Mouse (Mus musculus) frontal cortex, adult (tissue): ENCODE data around the gene Pex5l.

ENCODE experiments used
- ATAC-seq: cut with Nextera tagmentation; 2 replicates; pipeline ENCODE4 v1.9.2; 2017; ENCODE audit warnings: mild to moderate bottlenecking, moderate library complexity, mixed read lengths; ENCODE audit not compliant: low TSS enrichment

Pex5l gene

DNA sequence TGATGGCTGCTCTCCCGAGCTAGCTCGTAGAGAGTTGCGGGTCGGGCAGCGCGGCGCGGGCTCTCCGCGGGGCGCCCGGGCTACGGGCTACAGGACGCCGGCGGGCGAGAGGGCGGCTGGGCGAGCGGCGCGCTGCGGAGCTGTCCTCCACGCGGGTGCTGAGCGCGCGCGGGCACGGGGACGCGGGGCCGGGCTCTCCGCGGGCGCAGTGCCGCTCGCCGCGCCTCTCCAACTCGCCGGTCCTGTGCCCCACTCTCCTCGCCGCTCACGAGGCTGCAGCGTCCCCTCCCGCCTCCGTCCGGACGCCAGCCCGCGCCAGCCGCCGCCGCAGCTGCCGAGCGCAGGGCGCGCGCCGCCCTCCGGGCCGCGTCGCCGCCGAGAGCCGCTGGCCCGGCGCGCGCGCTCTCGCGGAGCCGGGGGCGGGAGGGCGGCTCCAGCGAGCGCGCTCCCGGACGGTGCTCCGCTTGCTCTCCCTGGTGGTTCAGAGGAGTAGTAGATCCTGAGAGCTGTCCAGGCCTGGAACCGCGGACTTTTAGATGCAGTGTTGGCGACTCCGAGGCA is at the start of gene Pex5l:
Gene Pex5l (minus strand): TSS at position 347 of the 561 bp plus-strand sequence.
- peak; percentile 81 for ATAC-seq

DNA sequence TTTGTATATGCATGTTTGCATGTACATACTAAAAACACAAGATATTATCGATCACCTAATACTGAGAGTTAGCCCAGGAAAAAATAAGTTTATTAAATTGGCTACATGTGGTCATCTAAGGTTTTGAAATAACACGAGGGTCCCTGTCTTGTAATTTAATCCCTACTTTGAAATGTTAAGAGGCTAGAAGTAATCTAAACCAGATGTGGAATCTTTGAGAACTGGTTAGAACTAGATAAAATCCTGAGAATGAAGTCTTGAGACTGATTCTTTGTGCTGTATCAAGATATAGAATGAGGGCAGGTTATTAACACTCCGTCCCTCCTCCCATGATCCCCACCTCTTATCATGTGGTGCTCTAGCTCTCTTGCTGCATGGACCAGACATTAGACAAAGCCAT is 22.1 kb upstream of the Pex5l start:
- ATAC-seq = no peak

DNA sequence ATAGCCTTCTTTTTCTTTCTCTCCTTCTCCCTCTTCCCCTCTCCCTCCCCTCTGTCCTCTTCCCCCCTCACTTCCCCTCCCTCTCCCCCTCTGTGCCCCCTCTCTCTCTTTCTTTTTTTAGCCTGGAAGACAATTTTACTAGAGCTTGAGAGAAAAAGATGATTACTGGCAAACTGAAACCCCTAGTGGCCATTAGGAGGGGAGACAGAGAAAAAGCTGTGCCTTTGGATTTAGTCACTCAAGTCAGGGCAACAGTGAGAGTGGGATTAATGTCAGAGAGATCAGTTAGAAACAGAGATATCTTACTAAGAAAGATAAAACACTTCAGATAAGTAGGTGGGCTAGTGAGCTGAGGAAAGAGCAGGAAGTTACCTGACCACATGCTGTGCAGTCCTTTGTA is 20.8 kb upstream of the Pex5l start:
- ATAC-seq = no peak

DNA sequence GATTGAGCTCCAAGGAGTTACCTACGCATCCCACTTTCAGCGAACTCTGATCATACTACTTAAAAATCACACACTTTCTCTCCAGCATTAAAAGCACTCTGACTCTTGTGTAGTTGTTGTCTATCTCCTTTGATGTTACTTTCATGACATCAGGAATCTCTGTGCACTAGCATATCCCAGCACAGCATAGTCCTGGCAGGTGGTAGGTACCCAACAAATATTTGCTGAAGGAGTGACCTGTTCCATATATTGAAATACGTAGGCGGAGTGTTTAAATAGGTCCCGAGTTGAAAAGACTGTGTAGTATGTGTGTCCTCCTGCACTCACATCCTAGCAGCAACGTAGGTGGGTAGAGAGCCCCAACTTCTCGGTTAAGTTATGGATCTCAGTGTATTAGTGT is 545 bp upstream of the Pex5l start:
- no peak for ATAC-seq

DNA sequence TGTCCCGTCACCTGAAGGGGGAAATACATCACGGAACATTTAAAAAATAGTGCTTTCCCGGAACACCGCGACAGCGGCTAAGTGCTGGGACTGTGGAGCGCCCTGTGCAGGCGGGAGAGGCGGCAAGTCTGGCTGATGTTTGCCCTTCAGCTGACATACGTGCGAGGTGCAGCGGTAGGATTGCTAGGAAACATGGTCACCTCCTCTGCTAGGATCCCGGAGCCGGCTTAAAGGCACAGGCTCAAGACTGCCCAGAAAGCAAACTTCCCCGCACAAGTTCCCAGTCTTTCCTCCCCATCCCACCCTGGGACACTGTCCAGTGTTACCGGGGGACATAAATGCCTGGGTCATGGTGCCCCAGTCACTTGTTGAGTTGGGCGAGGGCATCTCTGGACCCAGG is 649 bp downstream of the Pex5l start:
- ATAC-seq = peak; percentile 27; the same call in 1 of the 2 replicates

DNA sequence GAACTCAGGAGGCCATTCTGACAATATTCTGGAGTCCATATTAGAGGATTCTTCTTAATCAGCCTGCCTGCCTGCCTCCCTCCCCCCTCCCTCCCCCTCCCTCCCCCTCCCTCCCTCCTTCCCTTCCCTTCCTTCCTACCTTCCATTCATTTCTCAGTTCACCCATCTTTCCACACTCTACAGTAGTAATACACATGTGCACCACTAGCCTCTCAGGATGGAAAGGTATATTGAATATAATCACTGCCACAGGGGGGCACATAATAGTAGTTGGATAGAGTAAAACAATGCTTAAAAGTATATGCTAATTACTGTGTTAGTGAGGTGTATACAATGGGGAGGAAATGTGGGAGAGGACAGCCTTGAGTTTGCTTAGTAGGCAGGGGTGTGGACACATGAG is 13.1 kb downstream of the Pex5l start:
- no peak for ATAC-seq

DNA sequence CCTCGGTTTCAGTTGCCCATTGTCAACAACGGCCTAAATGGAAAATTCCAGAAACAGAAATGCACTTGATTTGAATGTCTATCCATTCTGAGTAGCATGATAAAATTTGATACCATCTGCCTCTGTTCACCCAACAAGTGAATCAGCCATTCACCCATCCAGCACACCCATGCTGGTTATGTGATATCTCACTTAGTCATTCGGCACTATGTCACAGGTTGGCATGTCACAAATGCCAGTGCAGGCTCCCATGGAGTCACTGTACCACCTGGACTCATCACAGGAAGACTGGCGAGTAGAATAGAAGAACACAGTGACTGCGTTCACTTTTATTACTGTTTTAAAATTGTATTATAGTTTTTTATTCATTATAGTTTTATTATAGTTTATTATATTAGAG is 18.3 kb downstream of the Pex5l start:
- ATAC-seq = peak; percentile 54

DNA sequence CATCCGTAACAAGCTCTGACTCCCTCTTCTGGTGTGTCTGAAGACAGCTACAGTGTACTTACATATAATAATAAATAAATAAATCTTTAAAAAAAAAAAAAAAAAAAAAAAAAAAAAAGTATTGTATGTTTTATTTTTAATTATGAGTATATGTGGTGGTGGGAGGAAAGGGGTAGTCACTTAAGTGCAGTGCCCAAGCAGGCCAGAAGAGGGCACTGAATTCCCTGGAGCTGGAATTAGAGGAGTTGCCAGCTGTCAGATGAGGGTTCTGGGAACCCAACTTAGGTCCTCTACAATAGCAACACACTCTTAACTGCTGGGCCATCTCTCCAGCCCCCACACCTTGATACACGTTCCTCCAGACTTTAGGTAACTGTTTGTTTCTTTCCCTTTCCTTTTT is 37.3 kb downstream of the Pex5l start:
- ATAC-seq = no peak

DNA sequence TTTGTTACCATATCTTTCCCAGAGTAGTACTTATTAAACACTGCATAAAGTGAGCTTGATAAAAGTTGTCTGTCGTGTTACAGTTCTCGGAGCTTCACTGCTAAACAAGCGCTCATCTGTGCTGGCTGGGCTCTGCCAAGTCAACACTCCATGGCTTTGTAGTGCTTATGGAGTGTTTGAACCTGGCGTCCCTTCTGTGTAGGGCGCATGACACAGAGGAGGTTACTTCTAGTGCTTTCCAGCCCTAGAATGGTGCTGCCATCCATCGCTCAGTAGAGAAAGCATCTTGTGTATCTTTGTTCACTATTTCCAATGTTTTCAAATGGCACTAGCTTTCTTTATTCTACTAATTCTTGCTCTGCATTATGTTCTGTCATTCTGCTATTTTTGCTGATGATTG is 39.5 kb downstream of the Pex5l start:
- ATAC-seq = no peak

DNA sequence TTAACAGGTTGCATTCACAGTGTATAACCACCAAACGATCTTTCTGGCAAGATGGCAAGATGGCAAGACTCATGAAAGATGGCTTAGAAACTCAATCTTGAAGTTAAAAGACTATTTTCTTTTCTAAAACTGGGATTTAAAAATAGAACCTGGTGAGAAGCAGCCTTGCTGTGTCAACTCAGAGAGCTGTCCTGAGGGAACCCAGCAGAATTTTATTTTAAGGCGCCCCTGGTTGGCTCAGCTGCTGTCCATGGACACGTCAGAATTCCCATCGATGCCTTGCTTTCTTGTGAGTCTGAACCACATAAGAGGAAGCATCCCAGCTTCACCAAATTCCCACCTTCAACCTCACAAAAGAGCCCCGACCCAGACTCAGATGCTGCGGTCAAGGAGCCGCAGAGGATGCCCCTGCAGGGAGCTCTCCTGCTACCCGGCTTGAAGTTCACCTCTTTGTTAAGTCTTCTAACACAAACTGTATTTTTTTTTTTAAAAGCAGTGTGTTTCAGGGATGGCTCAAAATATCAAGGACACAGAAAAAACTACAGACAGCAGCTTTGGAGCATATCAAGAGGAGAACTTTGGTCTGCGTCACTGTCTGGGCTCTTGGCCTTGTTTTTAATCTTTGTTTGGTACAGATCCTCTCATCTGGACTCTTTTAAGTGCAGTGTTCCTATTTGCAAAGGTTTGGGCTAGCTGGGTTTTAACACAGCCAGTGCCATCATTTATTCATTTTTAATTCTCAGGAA is 44.3 kb downstream of the Pex5l start:
- ATAC-seq = peak; percentile 79

DNA sequence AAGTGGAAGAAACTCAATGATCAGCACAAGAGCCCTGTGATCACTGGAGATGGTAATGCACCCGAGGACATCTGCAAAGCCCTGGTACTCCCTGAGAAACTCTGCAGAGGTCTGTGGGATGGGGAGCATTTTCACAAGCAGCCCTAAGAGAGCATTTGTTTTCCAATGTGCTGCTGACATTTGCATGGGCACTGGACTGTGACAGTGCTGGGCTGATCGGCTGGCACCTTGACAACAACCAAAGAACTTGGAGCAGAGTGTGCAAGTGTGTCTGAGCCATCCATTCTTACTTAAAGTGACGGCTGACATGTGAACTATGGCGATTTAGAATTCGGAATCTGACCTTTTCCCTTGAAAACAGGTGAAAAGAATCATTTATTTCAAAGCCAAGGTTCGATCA is 49.4 kb downstream of the Pex5l start:
- ATAC-seq = no peak

DNA sequence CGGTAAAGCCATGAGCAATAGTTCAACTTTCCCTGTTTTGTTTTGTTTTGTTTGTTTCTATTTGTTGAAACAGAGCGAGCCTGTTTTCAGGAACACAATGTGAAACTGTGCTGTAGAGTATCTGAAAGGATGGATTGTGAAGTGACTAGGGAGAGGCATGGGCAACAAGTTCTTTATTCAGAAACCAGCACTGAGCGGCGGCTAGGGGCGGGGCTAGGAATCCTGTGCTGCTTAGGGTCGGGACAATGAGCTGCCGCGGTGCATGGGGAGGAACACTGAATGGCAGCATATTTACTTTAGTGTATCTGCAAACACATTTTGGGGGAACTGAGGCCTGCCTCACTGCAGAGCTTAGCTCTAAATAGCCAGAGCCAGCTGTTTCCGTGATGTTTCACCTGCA is 53.0 kb downstream of the Pex5l start:
- ATAC-seq = peak; percentile 45

DNA sequence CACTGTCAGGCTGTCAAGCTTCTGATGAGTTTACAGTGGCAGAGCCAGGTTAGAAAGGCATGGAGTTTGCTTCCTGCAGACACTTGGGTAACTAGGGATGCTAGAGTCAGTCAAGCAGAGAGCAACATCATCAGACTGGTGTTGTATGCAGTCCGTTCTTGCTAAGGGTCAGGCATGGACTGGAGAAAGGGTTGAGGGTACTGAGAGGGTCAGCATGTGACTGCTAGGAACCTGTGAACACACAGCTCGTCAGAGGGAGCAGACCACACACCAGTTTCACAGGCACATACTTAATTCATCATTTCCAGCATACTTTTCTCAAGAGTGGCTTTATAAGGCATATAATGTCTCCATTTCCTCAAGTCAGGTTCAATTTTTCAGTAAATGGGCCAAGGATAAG is 53.6 kb downstream of the Pex5l start:
- no peak for ATAC-seq

DNA sequence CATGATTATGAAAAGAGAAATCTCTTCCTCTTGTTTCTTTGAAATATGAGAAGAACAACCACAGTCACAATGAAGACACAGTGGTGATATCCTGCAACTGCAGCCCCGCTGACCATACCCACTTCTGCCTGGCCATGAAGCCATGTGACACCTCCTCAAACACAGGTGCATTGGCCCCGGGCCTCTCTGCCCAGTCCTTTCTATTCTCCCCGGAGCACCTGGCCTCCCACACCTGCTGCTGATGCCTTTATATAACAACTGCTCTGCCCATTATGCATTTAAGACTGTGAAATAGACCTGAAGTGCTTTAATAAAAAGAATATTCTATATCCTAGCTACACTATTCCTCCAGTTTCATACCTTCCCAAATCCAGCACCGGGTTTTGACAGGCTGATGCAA is 54.8 kb downstream of the Pex5l start:
- no peak for ATAC-seq

DNA sequence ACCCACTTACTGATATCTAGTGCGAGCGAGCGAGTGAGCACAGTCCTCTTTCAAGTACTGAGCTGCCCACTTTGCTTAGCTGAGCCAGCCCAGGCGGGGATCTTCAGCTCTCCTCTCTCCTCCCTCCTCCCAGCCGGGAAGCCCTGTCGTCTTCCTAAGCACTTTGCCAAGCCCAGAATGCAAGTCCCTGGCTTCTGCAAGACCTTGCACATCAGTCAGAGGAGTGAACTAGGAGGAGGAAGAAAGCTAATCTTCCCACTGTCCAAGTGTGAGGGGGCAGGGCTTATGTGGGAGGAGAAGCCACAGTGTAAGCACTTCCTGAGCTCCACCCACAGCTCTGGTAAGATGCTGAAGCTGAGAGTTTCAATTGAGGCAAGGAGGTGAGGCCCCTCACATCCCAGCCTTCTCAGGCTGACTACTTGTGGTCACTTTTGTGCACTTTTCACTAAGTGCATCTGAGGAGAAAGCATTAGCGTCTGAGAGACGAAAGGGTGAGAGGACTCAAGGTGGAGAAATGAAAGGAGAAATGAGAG is 60.2 kb downstream of the Pex5l start:
- ATAC-seq = peak; percentile 79

DNA sequence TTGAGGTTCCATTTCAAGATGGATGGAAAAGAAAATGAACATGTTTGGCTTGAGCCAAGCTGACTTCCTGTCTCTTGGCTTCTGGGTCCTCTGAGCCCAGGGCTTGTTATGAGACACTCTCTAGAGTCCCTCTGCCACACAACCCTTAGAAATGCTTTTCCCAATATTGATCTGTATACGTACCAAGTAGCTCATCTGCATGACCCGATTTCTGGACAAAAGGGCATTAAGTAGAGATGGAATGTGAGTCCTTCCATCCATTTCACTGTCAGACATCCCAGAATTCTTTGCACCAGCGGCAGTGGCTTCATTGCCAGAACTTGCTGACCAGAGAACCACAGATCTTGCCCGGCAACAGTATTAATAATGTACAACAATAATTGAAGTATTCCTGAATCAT is 61.3 kb downstream of the Pex5l start:
- ATAC-seq = no peak

DNA sequence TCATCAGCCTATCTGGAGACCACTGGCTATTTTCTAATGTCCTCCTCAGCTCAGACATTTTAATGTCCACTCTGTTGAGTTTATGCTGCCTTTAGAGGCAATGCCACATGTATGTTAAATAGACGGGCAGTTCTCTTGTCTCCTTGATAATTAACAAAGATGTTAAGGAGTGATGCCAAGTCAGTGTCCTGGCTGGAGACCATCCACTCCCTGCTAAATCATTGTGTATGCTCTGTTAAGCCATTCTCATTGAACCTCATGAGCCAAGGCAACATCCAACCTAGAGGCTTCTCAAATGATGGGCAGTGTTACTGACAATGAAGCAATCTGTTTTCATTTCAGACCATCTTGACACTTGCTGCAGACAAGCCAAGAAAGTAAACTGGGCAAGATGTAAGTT is 63.4 kb downstream of the Pex5l start:
- no peak for ATAC-seq

DNA sequence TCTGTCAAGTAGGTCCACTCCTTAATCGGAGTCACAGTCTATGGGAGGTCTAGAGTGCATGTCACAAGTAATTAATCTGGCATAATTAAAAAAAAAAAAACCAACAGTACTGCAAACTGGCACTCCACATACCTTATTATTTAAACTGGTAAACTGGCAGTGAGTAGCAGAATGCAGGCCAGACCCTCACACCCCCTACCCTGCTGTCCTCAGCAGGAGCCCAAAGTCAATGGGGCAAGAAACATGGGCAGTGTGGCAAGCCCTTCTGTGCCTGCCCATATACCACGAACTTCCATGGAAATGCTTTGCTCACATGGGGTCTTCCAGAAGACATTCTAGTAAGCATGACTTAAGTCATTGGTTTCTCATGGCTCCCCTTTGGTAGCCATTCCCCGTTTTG is 63.9 kb downstream of the Pex5l start:
- ATAC-seq = no peak

DNA sequence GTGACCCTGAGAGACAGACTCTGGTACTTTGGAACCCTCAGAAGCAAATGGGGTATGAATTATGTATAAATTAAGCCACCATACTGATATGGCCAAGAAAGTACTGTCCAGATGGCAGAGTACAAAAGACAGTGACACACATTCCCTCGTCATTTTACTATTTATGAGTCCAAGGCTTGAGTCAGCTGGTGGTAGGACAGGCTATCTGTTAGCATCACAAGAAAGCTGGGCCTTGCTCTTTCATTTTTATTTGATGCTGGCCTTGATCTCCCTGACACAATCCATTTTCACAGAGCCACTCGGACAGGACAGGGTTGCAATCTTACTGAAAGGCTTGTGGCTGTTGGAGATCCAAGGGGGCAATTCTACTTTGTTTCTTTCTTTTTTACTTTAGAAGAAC is 67.4 kb downstream of the Pex5l start:
- peak; percentile 36; the same call in 1 of the 2 replicates for ATAC-seq

DNA sequence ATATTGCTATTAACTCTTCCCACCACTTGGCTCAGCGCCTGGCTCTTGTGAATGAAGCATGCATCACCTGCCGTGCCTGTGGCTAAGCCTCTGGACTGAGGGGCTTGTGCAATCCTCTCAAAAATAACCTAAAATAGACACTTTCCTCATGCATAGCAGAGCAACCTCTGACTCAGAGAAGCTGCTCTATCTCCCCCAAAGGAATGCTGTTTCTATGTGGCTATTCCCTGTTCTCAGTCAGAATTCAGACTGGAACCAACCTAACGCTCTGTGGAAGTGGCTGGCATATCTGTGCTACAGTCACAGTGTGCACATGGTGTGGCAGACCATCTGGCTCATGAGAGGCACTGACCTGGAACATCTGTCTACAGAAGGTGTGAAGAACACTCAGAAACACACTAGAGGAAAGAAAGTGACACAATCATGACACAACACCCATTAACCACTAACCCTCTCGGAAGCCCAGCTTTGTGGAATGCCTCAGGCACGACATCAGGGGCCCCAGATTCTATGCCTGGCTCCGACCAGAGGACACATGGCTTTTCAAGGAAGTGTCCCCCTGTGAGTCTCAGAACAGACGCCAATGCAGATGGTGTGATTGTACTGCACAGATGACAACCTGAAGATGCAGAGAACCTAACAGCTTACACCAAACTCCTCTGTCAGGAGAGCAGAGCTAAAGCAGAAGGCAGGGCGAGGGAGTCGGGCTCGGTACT is 68.6 kb downstream of the Pex5l start:
- peak; percentile 61 for ATAC-seq

DNA sequence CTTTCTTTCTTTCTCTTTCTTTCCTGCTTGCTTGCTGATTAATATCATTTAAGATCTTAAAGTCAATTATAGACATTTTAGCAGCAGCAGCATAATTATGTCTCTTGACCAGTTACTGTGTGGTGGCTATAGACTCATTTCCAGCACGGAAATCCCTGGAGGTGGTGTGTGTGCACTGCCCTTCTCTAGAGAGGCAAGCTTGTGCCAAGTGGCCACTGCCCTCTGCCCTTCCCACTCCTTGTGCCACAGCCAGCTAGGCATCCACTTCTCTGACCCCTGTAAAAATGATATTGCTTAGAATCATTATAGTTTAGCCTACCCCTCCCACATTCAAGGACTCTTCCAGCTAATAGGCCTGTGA is 69.2 kb downstream of the Pex5l start:
- no peak for ATAC-seq

DNA sequence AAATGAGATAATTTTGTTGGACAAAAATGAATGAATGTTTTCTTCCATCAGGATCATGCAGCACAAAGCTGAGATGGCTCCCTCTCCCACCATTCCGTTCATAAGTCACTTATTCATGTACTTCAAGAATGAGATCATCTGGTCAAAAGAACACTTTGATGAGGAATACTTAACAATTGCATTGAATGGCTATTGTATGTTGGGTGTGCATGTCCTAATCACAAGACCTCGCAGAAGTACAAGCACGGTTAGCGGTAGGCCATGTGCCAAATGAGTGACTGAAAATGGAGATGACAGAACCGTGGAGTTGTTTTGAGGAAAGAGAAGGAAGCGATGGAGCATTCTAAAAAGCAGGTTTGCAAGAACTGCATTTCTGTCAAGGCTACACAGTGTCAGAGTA is 72.3 kb downstream of the Pex5l start:
- ATAC-seq = no peak

DNA sequence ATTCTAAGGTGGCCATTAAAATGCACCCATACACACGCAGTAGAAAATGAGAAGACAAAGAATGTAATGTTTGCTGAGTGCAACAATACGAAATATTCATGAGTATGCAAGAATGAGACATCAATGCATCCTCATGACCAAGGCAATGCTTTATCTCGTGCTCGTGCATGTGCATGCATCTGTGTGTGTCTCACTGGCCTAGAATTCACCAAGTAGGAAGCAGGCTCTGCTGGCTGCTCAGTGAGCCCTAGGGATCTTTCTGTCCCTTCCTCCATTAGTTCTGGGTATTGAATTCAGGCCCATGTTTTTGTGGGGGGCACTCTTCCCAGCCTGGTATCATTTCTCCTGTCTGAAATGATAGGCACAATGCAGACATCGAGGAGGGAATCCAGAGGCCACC is 74.9 kb downstream of the Pex5l start:
- ATAC-seq = peak; percentile 25; the same call in 1 of the 2 replicates
